Mouse (Mus musculus) monocyte, adult 59 days (primary cell): ENCODE measurements around the gene Chil6. TPM values are rescaled to one million over a fixed set of nuclear protein-coding genes. Genes with fewer than 3 reads are reported as not detected.

Experiments used
- total RNA-seq, 2 experiments: library from RNA; stranded (reverse); gene quantifications; one replicate each; pipeline ENCODE4 v1.2.4; 2023

Chil6 gene
- total RNA-seq, result not detected

DNA sequence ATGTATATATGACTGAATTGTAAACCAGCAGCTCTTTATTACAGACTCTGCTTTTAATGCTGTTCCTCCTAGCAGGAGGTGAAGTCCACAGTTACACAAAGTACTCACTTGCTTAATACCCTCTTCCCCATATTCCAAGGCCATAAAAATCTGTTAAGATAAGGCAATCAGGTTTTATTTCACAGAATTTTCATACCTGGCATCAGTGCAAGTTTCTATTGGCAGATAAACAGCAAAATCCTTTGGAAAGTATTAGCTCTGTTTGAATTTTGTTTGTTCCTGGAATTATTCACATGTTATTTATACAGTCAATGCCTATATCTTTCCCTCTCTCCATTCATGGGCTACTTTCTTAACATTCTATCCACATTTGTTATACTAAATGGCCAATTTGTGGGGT, at the start of gene Chil6:
Gene Chil6, minus strand, starts transcription at position 101 of the 400 bp plus-strand sequence.

Other genes with a start within 250 kb of the Chil6 start
- 100 to 1,000 TPM; 549 to 966 TPM for gene Chil3, start 238.6 kb downstream of the Chil6 start, total RNA-seq
- not detected for gene Chil4, start 186.7 kb downstream of the Chil6 start, total RNA-seq
- gene Dennd2d, start 76.2 kb upstream of the Chil6 start, total RNA-seq, result 10 to 100 TPM; 23.7 to 24.9 TPM
- gene Dram2, start 141.6 kb upstream of the Chil6 start, total RNA-seq, result 100 to 1,000 TPM; 134 to 145 TPM
- gene Cept1, start 141.6 kb upstream of the Chil6 start, total RNA-seq, result 100 to 1,000 TPM in 1 of 2 experiments, 10 to 100 TPM in 1; 97.4 to 103 TPM